In genomic region chr7:139391691-139392090, GRCm38 (mm10) we compare ENCODE assay signal across 14 mouse cellular contexts. TPM values are rescaled to one million over a fixed set of nuclear protein-coding genes. Genes with fewer than 3 reads are reported as not detected.
DNase-seq lines count a peak whose midpoint lies in the region; ATAC-seq and TF ChIP-seq lines count a peak whose summit lies in the region.
"Had no signal": no experiment of that assay in that cellular context is flagged by ENCODE, and none has a peak within 500 bp of the region (broad histone marks: within the 10 kb centered on the region; RNA-seq: fewer than 3 reads in every experiment).

No protein-coding gene starts in this region.

- H3K9ac ChIP-seq in heart, embryonic 12.5 days: peak overlapping the region; percentile 57
- H3K9ac ChIP-seq in lung, embryonic 16.5 days (ENCODE audit: low read length): peak overlapping the region; percentile 38; the same call in 1 of the 2 replicates
- H3K9ac ChIP-seq: neural tube, embryonic 12.5 days had no signal

- H3ac ChIP-seq in myocyte (ENCODE audit: control insufficient read depth, insufficient read length): no peak overlapping the region

- H3K27me3 ChIP-seq in heart, embryonic 12.5 days (replicated peaks): no peaks in the 10 kb centered on the region
- H3K27me3 ChIP-seq in lung, embryonic 16.5 days (ENCODE audit: control insufficient read depth, insufficient read depth, low read depth, low read length): no peaks in the 10 kb centered on the region
- no peaks in the 10 kb centered on the region for H3K27me3 ChIP-seq in myocyte (ENCODE audit: control insufficient read depth, insufficient read depth, insufficient read length)
- 0 out of 2 replicates have a peak, but pooled peaks cover 5% of the 10 kb centered on the region for H3K27me3 ChIP-seq in forebrain, embryonic 10.5 days (ENCODE audit: poor library complexity, severe bottlenecking)
- H3K27me3 ChIP-seq: neural tube, embryonic 12.5 days had no signal

- intact Hi-C loops in heart, postnatal 10 days (cut with DNase I): loop anchor here (2.0 kb wide), 1 partner anchor 77 kb away; no protein-coding TSS in a partner anchor

- DNase-seq in cerebellum, adult 11 months: peak; percentile 23
- DNase-seq in cerebellum, adult 9-10 months: no peak
- DNase-seq in heart, postnatal 10 days: no peak
- no peak for DNase-seq in lung, postnatal 36 days
- DNase-seq in forebrain, embryonic 10.5 days (ENCODE audit: extremely low spot score, low spot score): no peak
- DNase-seq: adrenal gland, adult 8-10 months; kidney, adult 18-20 months; spleen, adult 18-20 months; thymus, adult 18-20 months had no signal

- peak overlapping the region; percentile 7; the same call in 1 of the 2 replicates for H3K4me3 ChIP-seq in heart, embryonic 12.5 days
- H3K4me3 ChIP-seq in lung, embryonic 16.5 days (ENCODE audit: low read length): no peak overlapping the region
- no peak overlapping the region for H3K4me3 ChIP-seq in myocyte
- H3K4me3 ChIP-seq in forebrain, embryonic 10.5 days: no peak overlapping the region
- H3K4me3 ChIP-seq: neural tube, embryonic 12.5 days had no signal

- no peak for ATAC-seq in heart, embryonic 12.5 days (ENCODE audit: insufficient number of reproducible peaks, low FRiP score)
- ATAC-seq in lung, embryonic 16.5 days (ENCODE audit: low read depth): no peak

- no peaks in the 10 kb centered on the region for H3K9me3 ChIP-seq in heart, embryonic 12.5 days (replicated peaks)
- no peaks in the 10 kb centered on the region for H3K9me3 ChIP-seq in lung, embryonic 16.5 days (ENCODE audit: control insufficient read depth, low read length)
- H3K9me3 ChIP-seq in forebrain, embryonic 10.5 days: no peaks in the 10 kb centered on the region
- H3K9me3 ChIP-seq: neural tube, embryonic 12.5 days had no signal

- peaks cover 77% of the 10 kb centered on the region for H3K4me1 ChIP-seq in heart, embryonic 12.5 days (replicated peaks)
- peaks cover 56% of the 10 kb centered on the region for H3K4me1 ChIP-seq in lung, embryonic 16.5 days (replicated peaks; ENCODE audit: control insufficient read depth, insufficient read depth, low read length)
- peaks cover 29% of the 10 kb centered on the region for H3K4me1 ChIP-seq in forebrain, embryonic 10.5 days

- H3K4me2 ChIP-seq in heart, embryonic 12.5 days: peak overlapping the region; percentile 75
- peak overlapping the region; percentile 62 for H3K4me2 ChIP-seq in lung, embryonic 16.5 days (ENCODE audit: low read depth, low read length)
- H3K4me2 ChIP-seq in myocyte (ENCODE audit: low read depth): peak overlapping the region; percentile 92
- H3K4me2 ChIP-seq: liver, embryonic 11.5 days; neural tube, embryonic 12.5 days had no signal

- peaks cover 67% of the 10 kb centered on the region for H3K79me2 ChIP-seq in myocyte (ENCODE audit: control insufficient read depth, insufficient read depth)

- no peak for TF ChIP-seq POLR2A in myocyte (IDR thresholded peaks at IDR 0.05; ENCODE audit: insufficient read length, low read depth)

- WGBS in heart, embryonic 12.5 days: 62% methylated on average over 5 of the region's 5 CpGs
- 63% methylated on average over 5 of the region's 5 CpGs for WGBS in lung, embryonic 16.5 days
- 89% methylated on average over 5 of the region's 5 CpGs for WGBS in forebrain, embryonic 10.5 days

- no peak overlapping the region for H3K27ac ChIP-seq in heart, embryonic 12.5 days (ENCODE audit: poor library complexity, severe bottlenecking)
- no peak overlapping the region for H3K27ac ChIP-seq in lung, embryonic 16.5 days (ENCODE audit: low read length)
- H3K27ac ChIP-seq in forebrain, embryonic 10.5 days: no peak overlapping the region
- H3K27ac ChIP-seq: neural tube, embryonic 12.5 days had no signal

- H3K36me3 ChIP-seq in heart, embryonic 12.5 days: peaks cover 5% of the 10 kb centered on the region; the same call in 1 of the 2 replicates
- no peaks in the 10 kb centered on the region for H3K36me3 ChIP-seq in lung, embryonic 16.5 days (ENCODE audit: control insufficient read depth, insufficient read depth, low read length)
- H3K36me3 ChIP-seq in myocyte (ENCODE audit: control insufficient read depth, insufficient read depth): no peaks in the 10 kb centered on the region
- H3K36me3 ChIP-seq in forebrain, embryonic 10.5 days (replicated peaks): no peaks in the 10 kb centered on the region
- H3K36me3 ChIP-seq: neural tube, embryonic 12.5 days had no signal

TF ChIP-seq in myocyte, 11 proteins besides CTCF, POLR2A, EP300 and RAD21:
- TF ChIP-seq REST (IDR thresholded peaks at IDR 0.05; ENCODE audit: insufficient read depth, insufficient read length) (no peak), MYOG (IDR thresholded peaks at IDR 0.05; ENCODE audit: control insufficient read depth in 1 of 3, insufficient read depth in 1 of 3, insufficient read length in 2 of 3, low read depth in 2 of 3) (no peak), SRF (IDR thresholded peaks at IDR 0.05; ENCODE audit: control insufficient read depth, insufficient read length, low read depth) (no peak), E2F4 (IDR thresholded peaks at IDR 0.05; ENCODE audit: insufficient read depth) (no peak), CEBPB (IDR thresholded peaks at IDR 0.05; ENCODE audit: insufficient read depth, poor library complexity, severe bottlenecking) (no peak), POLR2AphosphoS2 (IDR thresholded peaks at IDR 0.05; ENCODE audit: insufficient read length, low read depth) (no peak), USF1 (IDR thresholded peaks at IDR 0.05; ENCODE audit: low read depth) (no peak), MAX (IDR thresholded peaks at IDR 0.05; ENCODE audit: low read depth) (no peak), MYOD1 (IDR thresholded peaks at IDR 0.05; ENCODE audit: control insufficient read depth in 1 of 3, insufficient read length in 2 of 3, low read depth in 2 of 3) (no peak), TCF3 (IDR thresholded peaks at IDR 0.05; ENCODE audit: insufficient read length, low read depth) (no peak), TCF12 (IDR thresholded peaks at IDR 0.05; ENCODE audit: insufficient read depth, poor library complexity, severe bottlenecking) (no peak)

RNA-seq across cellular contexts. Expression of gene Inpp5a, which starts 2.8 kb away (rescaled TPM):
- polyA plus RNA-seq in heart, embryonic 12.5 days (2016; fragmentation: Nextera tagmentation; extraction: Ambion mirVana): 96.3 and 104 TPM in 2 replicates
- 100 to 1,000 TPM; 185 to 197 TPM for total RNA-seq in heart, postnatal 10 days (2021)
- 26.8 and 28.8 TPM in 2 replicates for polyA plus RNA-seq in lung, embryonic 16.5 days (2015; fragmentation: Nextera tagmentation; extraction: Ambion mirVana)
- polyA plus RNA-seq in myocyte (2012; fragmentation: generic; extraction: Trizol): 37.8 TPM
- 10.5 and 14.3 TPM in 2 replicates for polyA plus RNA-seq in forebrain, embryonic 10.5 days (2016; fragmentation: Nextera tagmentation; extraction: Ambion mirVana)
